28 mouse cellular contexts compared by ENCODE assay signal in genomic region chr2:84939306-84939705, GRCm38 (mm10). TPM values are rescaled to one million over a fixed set of nuclear protein-coding genes. Genes with fewer than 3 reads are reported as not detected.
DNase-seq lines count a peak whose midpoint lies in the region; ATAC-seq and TF ChIP-seq lines count a peak whose summit lies in the region.
"Had no signal": no experiment of that assay in that cellular context is flagged by ENCODE, and none has a peak within 500 bp of the region (broad histone marks: within the 10 kb centered on the region; RNA-seq: fewer than 3 reads in every experiment).

No protein-coding gene starts in this region.

- WGBS in heart, embryonic 10.5 days, result 79% methylated on average over 3 of the region's 3 CpGs
- WGBS in lung, embryonic 14.5 days, result 85% methylated on average over 3 of the region's 3 CpGs
- 14% methylated on average over 3 of the region's 3 CpGs for WGBS in liver, embryonic 16.5 days (ENCODE audit: insufficient replicate concordance)

- H3K36me3 ChIP-seq in heart, embryonic 10.5 days, result peaks cover 28% of the 10 kb centered on the region; the same call in 1 of the 2 replicates
- H3K36me3 ChIP-seq in lung, embryonic 14.5 days (ENCODE audit: insufficient read depth), result peaks cover 35% of the 10 kb centered on the region
- H3K36me3 ChIP-seq in liver, embryonic 16.5 days (ENCODE audit: control insufficient read depth, insufficient read depth), result peaks cover 42% of the 10 kb centered on the region
- H3K36me3 ChIP-seq: heart, embryonic 15.5 days; hindbrain, embryonic 12.5 days had no signal

- H3K4me1 ChIP-seq in heart, embryonic 10.5 days, result peaks cover 24% of the 10 kb centered on the region
- peaks cover 9% of the 10 kb centered on the region for H3K4me1 ChIP-seq in lung, embryonic 14.5 days (ENCODE audit: insufficient read depth)
- peaks cover 48% of the 10 kb centered on the region for H3K4me1 ChIP-seq in liver, embryonic 16.5 days (ENCODE audit: control insufficient read depth, low read depth, low read length)

- DNase-seq in heart, embryonic 10.5 days (ENCODE audit: low spot score), result no peak
- no peak for DNase-seq in heart, adult 11 months
- no peak for DNase-seq in lung, embryonic 14.5 days
- DNase-seq in lung, postnatal 10 days, result no peak
- DNase-seq in MEL-GATA-1-ER (ENCODE audit: extremely low read depth, low read depth), result peak; percentile 79
- DNase-seq in left cerebral cortex, postnatal 4 days, result no peak
- no peak for DNase-seq in thymus, postnatal 4 days
- DNase-seq: adrenal gland, adult 2 months; cerebellum, adult 8-10 months; gastrocnemius, postnatal 14 days; kidney, postnatal 4 days; layer of hippocampus, adult 9-11 months; lung, postnatal 36 days; right cerebral cortex, postnatal 14 days; spleen, adult 18-20 months; thymus, adult 2 months had no signal

- intact Hi-C loops in left cerebral cortex, postnatal 4 days (cut with DNase I), result no loop called here

- ATAC-seq in lung, embryonic 14.5 days (ENCODE audit: insufficient read depth), result no peak
- ATAC-seq in liver, embryonic 16.5 days (ENCODE audit: low read depth), result no peak
- ATAC-seq: forebrain, embryonic 14.5 days had no signal

- peak overlapping the region; percentile 25 for H3K4me3 ChIP-seq in heart, embryonic 10.5 days
- H3K4me3 ChIP-seq in lung, embryonic 14.5 days (ENCODE audit: low read depth, low read length), result peak overlapping the region; percentile 3; the same call in 1 of the 2 replicates
- peak overlapping the region; percentile 75 for H3K4me3 ChIP-seq in liver, embryonic 16.5 days (ENCODE audit: low read depth, low read length)
- H3K4me3 ChIP-seq: hindbrain, embryonic 12.5 days; limb, embryonic 12.5 days had no signal

- no peaks in the 10 kb centered on the region for H3K27me3 ChIP-seq in heart, embryonic 10.5 days (ENCODE audit: insufficient read depth, poor library complexity, severe bottlenecking)
- no peaks in the 10 kb centered on the region for H3K27me3 ChIP-seq in lung, embryonic 14.5 days (ENCODE audit: insufficient read depth, low read length)
- H3K27me3 ChIP-seq in liver, embryonic 16.5 days (ENCODE audit: control insufficient read depth, insufficient read depth, low read depth, low read length), result no peaks in the 10 kb centered on the region
- H3K27me3 ChIP-seq: heart, embryonic 15.5 days; hindbrain, embryonic 12.5 days; limb, embryonic 12.5 days; stomach, embryonic 15.5 days had no signal

- H3K4me2 ChIP-seq in lung, embryonic 14.5 days, result peak overlapping the region; percentile 29; the same call in 1 of the 2 replicates
- peak overlapping the region; percentile 75 for H3K4me2 ChIP-seq in liver, embryonic 16.5 days (ENCODE audit: low read depth, low read length)
- H3K4me2 ChIP-seq: hindbrain, embryonic 12.5 days had no signal

- H3K9ac ChIP-seq in lung, embryonic 14.5 days, result no peak overlapping the region
- H3K9ac ChIP-seq in liver, embryonic 16.5 days (ENCODE audit: low read depth, low read length), result peak overlapping the region; percentile 69
- H3K9ac ChIP-seq: heart, embryonic 15.5 days; hindbrain, embryonic 12.5 days; limb, embryonic 12.5 days; stomach, embryonic 15.5 days had no signal

- no peaks in the 10 kb centered on the region for H3K9me3 ChIP-seq in heart, embryonic 10.5 days
- no peaks in the 10 kb centered on the region for H3K9me3 ChIP-seq in lung, embryonic 14.5 days (ENCODE audit: low read depth, low read length)
- H3K9me3 ChIP-seq in liver, embryonic 16.5 days (replicated peaks; ENCODE audit: control insufficient read depth, low read length), result no peaks in the 10 kb centered on the region
- H3K9me3 ChIP-seq: heart, embryonic 15.5 days; hindbrain, embryonic 12.5 days; limb, embryonic 12.5 days; stomach, embryonic 15.5 days had no signal

- TF ChIP-seq CTCF in lung, embryonic 14.5 days (IDR thresholded peaks at IDR 0.05; ENCODE audit: low read depth), result no peak

- peak overlapping the region; percentile 10; the same call in 1 of the 2 replicates for H3K27ac ChIP-seq in heart, embryonic 10.5 days
- no peak overlapping the region for H3K27ac ChIP-seq in lung, embryonic 14.5 days (ENCODE audit: low read depth)
- peak overlapping the region; percentile 99 for H3K27ac ChIP-seq in liver, embryonic 16.5 days (ENCODE audit: low read length)
- H3K27ac ChIP-seq: hindbrain, embryonic 12.5 days; limb, embryonic 12.5 days had no signal

RNA-seq across cellular contexts. Expression of gene Slc43a3, which starts 2.9 kb away (rescaled TPM):
- polyA plus RNA-seq in heart, embryonic 10.5 days (2016; fragmentation: Nextera tagmentation; extraction: Ambion mirVana), result 48.4 and 50.9 TPM in 2 replicates
- 77.4 and 78.9 TPM in 2 replicates for polyA plus RNA-seq in lung, embryonic 14.5 days (2014; fragmentation: Nextera tagmentation; extraction: Ambion mirVana)
- polyA plus RNA-seq in liver, embryonic 16.5 days (2015; fragmentation: Nextera tagmentation; extraction: Ambion mirVana), result 100 and 103 TPM in 2 replicates
- 1 to 10 TPM; 3.4 to 5.6 TPM for total RNA-seq in left cerebral cortex, postnatal 4 days (2021)

RNA-seq across cellular contexts. Expression of gene Prg2, which starts 41.0 kb away (rescaled TPM):
- polyA plus RNA-seq in heart, embryonic 10.5 days (2016; fragmentation: Nextera tagmentation; extraction: Ambion mirVana), result 0.64 TPM in 1 of 2 replicates, not detected in the other
- 0.23 TPM in 1 of 2 replicates, not detected in the other for polyA plus RNA-seq in lung, embryonic 14.5 days (2014; fragmentation: Nextera tagmentation; extraction: Ambion mirVana)
- polyA plus RNA-seq in liver, embryonic 16.5 days (2015; fragmentation: Nextera tagmentation; extraction: Ambion mirVana), result 71.0 and 84.0 TPM in 2 replicates
- not detected for total RNA-seq in left cerebral cortex, postnatal 4 days (2021)
- total RNA-seq: adrenal gland, adult 2 months; midbrain, postnatal 0 days had no signal
- polyA plus RNA-seq: adrenal gland, adult 2 months; cortical plate, adult 2 months; forebrain, embryonic 14.5 days; kidney, embryonic 14.5 days; midbrain, postnatal 0 days had no signal

RNA-seq across cellular contexts. Expression of gene Prg3, which starts 48.7 kb away (rescaled TPM):
- 0.31 TPM in 1 of 2 replicates, not detected in the other for polyA plus RNA-seq in heart, embryonic 10.5 days (2016; fragmentation: Nextera tagmentation; extraction: Ambion mirVana)
- not detected in 2 replicates for polyA plus RNA-seq in lung, embryonic 14.5 days (2014; fragmentation: Nextera tagmentation; extraction: Ambion mirVana)
- polyA plus RNA-seq in liver, embryonic 16.5 days (2015; fragmentation: Nextera tagmentation; extraction: Ambion mirVana), result 5.0 and 5.6 TPM in 2 replicates
- not detected for total RNA-seq in left cerebral cortex, postnatal 4 days (2021)
- total RNA-seq: adrenal gland, adult 2 months; gastrocnemius, postnatal 14 days; midbrain, postnatal 0 days; neutrophil, adult 5-6 weeks had no signal
- polyA plus RNA-seq: adrenal gland, adult 2 months; cortical plate, adult 2 months; embryonic facial prominence, embryonic 11.5 days; forebrain, embryonic 14.5 days; heart, embryonic 15.5 days; hindbrain, embryonic 12.5 days; inflammation-experienced regulatory T-cells, adult 6 months; kidney, embryonic 14.5 days; limb, embryonic 12.5 days; midbrain, postnatal 0 days had no signal

RNA-seq across cellular contexts. Expression of gene Rtn4rl2, which starts 52.8 kb away (rescaled TPM):
- 0.33 and 0.88 TPM in 2 replicates for polyA plus RNA-seq in heart, embryonic 10.5 days (2016; fragmentation: Nextera tagmentation; extraction: Ambion mirVana)
- polyA plus RNA-seq in lung, embryonic 14.5 days (2014; fragmentation: Nextera tagmentation; extraction: Ambion mirVana), result 1.1 and 1.2 TPM in 2 replicates
- not detected in 2 replicates for polyA plus RNA-seq in liver, embryonic 16.5 days (2015; fragmentation: Nextera tagmentation; extraction: Ambion mirVana)
- total RNA-seq in left cerebral cortex, postnatal 4 days (2021), result 10 to 100 TPM; 59.4 to 61.6 TPM
- total RNA-seq: neutrophil, adult 5-6 weeks had no signal
- polyA plus RNA-seq: inflammation-experienced regulatory T-cells, adult 6 months had no signal

Comparison
In these comparisons a context has a peak if more than half of its experiments do, and no peak if none do; other contexts are left out.
1. H3K4me3 ChIP-seq: peak in every context shown above with its lines; median percentile 75 in liver, embryonic 16.5 days; 25 in heart, embryonic 10.5 days; 3 in lung, embryonic 14.5 days.
2. RNA of gene Prg2, which starts 41.0 kb away (polyA plus RNA-seq): 71.0 to 84.0 TPM in liver, embryonic 16.5 days; 0.64 TPM in heart, embryonic 10.5 days and 0.23 TPM in lung, embryonic 14.5 days; every median in the first group is over 10 times any median in the second.